Mouse (Mus musculus) adrenal gland, postnatal 14 days (tissue): ENCODE measurements around the gene Gm5431. TPM values are rescaled to one million over a fixed set of nuclear protein-coding genes. Genes with fewer than 3 reads are reported as not detected.

Experiments
- DNase-seq: peaks from one replicate; pipeline ENCODE4 v3.0.0; 2021; ENCODE audit warnings: mixed read lengths
- total RNA-seq: library from RNA; stranded (reverse); gene quantifications from 2 replicates; pipeline ENCODE4 v1.2.3, GENCODE M21; 2021

The Gm5431 gene
- total RNA-seq, 1 experiment from 2014 or later, result 0.96 TPM

GRCm38 (mm10) chr11:48838879-48839680, 62.9 kb downstream of the Gm5431 start:
- no peak for DNase-seq

GRCm38 (mm10) chr11:48838181-48838797, 63.7 kb downstream of the Gm5431 start:
- peak; percentile 42 for DNase-seq

Other genes with a start within 250 kb of the Gm5431 start
- gene Rack1, start 101.9 kb downstream of the Gm5431 start, total RNA-seq, result 735 and 919 TPM in 2 replicates
- gene Trim41, start 84.9 kb downstream of the Gm5431 start, total RNA-seq, result 34.6 and 40.5 TPM in 2 replicates
- 6.1 and 8.5 TPM in 2 replicates for gene Trim7, start 76.1 kb downstream of the Gm5431 start, total RNA-seq
- 2.3 and 3.5 TPM in 2 replicates for gene Gm12184, start 75.6 kb downstream of the Gm5431 start, total RNA-seq
- 15.2 and 19.0 TPM in 2 replicates for gene Irgm1, start 30.5 kb downstream of the Gm5431 start, total RNA-seq
- 4.8 and 5.9 TPM in 2 replicates for gene Psme2b, start 44.0 kb upstream of the Gm5431 start, total RNA-seq
- not detected in 2 replicates for gene Olfr56, start 76.7 kb upstream of the Gm5431 start, total RNA-seq
- gene 9930111J21Rik1, start 77.2 kb upstream of the Gm5431 start, total RNA-seq, result 2.3 and 6.9 TPM in 2 replicates
- 2.7 and 3.4 TPM in 2 replicates for gene Gm12185, start 90.0 kb upstream of the Gm5431 start, total RNA-seq
- gene Tgtp1, start 92.0 kb upstream of the Gm5431 start, total RNA-seq, result 2.8 and 3.6 TPM in 2 replicates
- 3.4 and 9.1 TPM in 2 replicates for gene 9930111J21Rik2, start 149.0 kb upstream of the Gm5431 start, total RNA-seq
- 0.44 and 3.5 TPM in 2 replicates for gene Tgtp2, start 162.0 kb upstream of the Gm5431 start, total RNA-seq
- gene Ifi47, start 174.4 kb upstream of the Gm5431 start, total RNA-seq, result 5.1 and 8.9 TPM in 2 replicates
- 0.53 and 0.67 TPM in 2 replicates for gene Olfr1396, start 212.7 kb upstream of the Gm5431 start, total RNA-seq
- gene Olfr1395, start 240.1 kb upstream of the Gm5431 start, total RNA-seq, result not detected in 2 replicates